Mouse (Mus musculus) liver, adult 2 months (tissue): ENCODE data around the gene Gpd2.

ENCODE experiments used
- CTCF ChIP-seq: fragments of 200-500 bp; IDR thresholded peaks from 2 replicates; pipeline ENCODE4 v1.5.1; 2011; ENCODE audit warnings: low read depth, low read length, control low read depth
- POLR2A ChIP-seq: fragments of 200-500 bp; IDR thresholded peaks from 2 replicates; pipeline ENCODE4 v1.6.1; 2011; ENCODE audit warnings: low read length, control low read depth; ENCODE audit not compliant: insufficient read depth; ENCODE audit errors: extremely low read depth

DNA sequence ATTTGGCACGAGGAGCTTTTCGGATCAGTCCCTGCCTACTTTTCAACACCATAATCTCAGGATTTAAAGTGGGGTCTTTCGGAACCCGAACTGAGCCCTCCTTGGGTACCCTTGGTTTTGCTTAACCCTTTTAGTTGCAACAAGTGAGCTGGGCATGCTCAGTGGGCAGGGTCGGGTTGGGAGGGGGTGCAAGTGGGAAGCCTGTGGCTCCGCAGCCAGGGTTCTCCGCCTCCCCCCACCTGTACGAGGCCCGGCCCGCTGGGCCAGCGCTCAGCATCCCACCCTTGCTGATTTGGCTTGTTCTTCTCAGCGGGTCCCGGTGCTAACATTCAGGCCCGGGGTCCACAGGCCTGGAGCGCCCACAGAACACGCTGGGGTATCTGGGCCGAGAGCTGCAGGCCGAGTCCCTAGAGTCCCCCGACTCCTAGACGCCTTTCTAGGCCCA is at the start of gene Gpd2:
- TF ChIP-seq CTCF (no peak), POLR2A (no peak)
